Mouse (Mus musculus) mouse embryonic stem cell (cell line): ENCODE measurements around the gene Mindy4.

ENCODE experiments used
- in situ Hi-C, 2 experiments: fragments of 300-500 bp; cut with MboI; formaldehyde crosslinking; loops; 1 replicate in 1 of 2; 3 replicates in 1 of 2; pipeline ENCODE4 v1.14.3; 2019 to 2020; ENCODE audit warnings: low sequenced_read_pairs in 2 of 2, low pct_unique_long_range_greater_than_20kb in 1 of 2, mixed read lengths in 1 of 2; ENCODE audit not compliant: unreplicated experiment in 1 of 2

Gene Mindy4

GRCm38 (mm10) chr6:55346491-55346890 is 143.3 kb downstream of the Mindy4 start:
- in situ Hi-C loops = no loop called here

- in situ Hi-C loops = no loop called here
These were observed 144.8 kb downstream of the Mindy4 start for GRCm38 (mm10) chr6:55347711-55348571.

- in situ Hi-C loops = no loop called here
These were observed 146.0 kb downstream of the Mindy4 start for GRCm38 (mm10) chr6:55349231-55349630.

- in situ Hi-C loops = no loop called here
These were observed 147.3 kb downstream of the Mindy4 start for GRCm38 (mm10) chr6:55350383-55350952.

DNA sequence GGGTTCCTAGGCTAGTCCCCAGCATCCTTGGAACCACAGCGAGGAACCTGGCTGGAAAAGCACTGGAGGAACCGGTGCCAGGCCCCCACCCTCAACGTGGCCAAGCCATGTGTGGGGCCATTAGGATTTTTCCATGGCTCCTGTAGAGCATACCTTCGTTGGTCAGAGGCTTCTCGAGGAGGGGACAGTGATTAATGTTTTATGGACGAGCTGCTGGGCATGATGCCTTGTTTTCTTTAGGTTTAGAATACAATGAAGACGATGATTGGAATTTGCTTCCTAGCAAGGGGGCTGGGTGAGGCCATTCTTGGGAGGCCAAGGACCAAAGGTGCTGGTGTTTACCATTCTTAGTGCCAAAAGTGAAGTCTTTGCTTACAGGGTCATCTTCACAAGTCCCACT is 148.5 kb downstream of the Mindy4 start:
- in situ Hi-C loops = no loop called here

DNA sequence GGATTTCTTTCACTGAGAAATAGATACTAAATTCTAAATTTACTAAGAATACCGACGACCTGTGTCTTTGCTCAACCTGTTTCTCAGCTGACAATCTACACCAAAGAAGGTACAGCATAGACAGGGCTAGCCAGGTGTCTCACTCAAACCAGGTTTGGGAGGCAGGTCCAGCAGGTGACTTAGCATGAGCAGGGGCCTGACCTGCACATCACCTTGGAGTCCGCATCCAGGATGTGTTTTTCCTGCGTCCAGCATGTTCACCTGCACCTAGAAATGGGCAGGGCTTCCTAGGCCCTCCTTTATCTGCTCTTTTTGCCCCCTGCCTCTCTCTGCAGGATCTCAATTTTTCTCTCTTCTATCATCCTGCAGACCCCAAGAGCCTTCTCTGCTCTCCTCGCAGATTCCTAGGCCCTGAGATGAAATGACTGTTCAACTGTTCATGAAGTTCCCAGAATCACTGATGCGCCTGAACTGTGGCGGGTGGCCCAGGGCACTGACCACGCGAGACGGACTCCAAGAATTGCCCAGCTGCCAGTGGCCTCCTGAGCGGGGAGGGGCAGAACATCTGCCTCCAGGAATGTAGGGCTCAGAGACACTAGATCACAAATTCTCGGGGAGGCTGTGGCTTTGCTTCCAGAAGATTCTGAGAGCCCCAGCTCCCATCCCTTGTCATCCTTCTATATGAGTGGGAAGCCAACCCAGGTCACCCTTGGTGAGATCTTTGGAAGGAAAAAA is 150.7 kb downstream of the Mindy4 start:
- in situ Hi-C loops = no loop called here

DNA sequence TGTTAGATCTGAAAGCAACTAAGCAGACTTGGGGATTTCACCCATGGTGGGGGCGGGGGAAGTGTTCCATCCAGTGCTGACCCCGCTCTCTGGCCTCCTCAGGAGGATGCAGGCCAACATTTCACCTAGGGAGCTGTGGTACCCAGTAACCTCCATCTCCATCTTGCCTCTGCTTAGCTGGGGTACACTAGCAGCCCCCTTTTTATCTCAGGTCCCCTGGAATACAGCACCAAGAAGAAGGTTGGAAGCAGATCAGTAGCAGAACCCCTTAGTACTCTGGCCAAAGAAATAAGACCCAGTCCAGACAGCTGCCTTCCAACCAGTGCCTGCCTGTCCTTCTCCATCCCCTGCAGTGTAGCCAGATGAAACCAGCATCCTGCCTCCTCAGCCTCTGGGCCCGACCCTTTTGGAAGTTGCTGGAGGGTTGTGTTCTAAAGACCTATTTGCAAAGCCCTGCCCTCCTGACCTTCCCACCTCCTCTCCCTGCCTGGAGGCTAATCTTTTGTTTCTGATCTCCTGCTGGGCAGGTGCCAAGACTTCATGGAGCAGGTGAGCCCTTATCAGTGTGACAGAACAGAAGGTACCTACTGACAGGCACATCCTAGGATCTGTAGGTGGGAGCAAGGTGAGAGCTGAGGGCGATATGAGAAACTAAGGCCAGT is 151.4 kb downstream of the Mindy4 start:
- in situ Hi-C loops = no loop called here

GRCm38 (mm10) chr6:55355575-55355974 is 152.4 kb downstream of the Mindy4 start:
- in situ Hi-C loops = no loop called here

DNA sequence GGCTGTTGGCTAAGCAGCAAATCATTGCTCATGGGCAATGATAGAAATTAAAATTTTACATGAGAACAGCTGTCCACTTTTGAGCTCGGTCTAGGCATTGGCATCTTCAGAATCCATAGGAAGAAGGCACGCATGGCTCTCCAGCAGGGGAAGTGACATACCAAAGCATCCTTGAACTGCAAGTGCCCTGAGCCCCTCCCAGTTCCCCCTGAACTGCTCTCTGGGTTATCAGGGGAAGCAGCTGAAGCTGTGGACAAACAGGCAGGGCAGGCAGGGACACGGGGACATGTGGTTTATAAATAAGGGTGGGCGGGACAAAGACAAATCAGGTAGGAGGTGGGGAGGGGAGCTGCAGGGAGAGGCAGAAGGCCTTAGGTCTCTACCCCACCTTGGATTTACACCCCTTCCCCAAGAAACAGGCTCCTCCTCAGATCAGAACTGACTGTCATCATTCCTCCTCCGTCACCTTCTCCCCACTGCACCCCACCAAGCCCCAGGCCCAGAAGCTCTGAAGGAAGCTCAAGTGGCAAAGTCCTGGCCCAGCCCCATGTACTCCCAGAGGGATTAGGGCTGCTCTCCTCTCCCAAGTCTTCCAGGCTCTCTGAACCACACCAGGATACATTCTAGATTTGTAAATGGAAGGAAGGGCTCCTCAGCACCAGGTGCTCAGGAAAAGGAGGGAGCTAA is 153.0 kb downstream of the Mindy4 start:
- in situ Hi-C loops = no loop called here

DNA sequence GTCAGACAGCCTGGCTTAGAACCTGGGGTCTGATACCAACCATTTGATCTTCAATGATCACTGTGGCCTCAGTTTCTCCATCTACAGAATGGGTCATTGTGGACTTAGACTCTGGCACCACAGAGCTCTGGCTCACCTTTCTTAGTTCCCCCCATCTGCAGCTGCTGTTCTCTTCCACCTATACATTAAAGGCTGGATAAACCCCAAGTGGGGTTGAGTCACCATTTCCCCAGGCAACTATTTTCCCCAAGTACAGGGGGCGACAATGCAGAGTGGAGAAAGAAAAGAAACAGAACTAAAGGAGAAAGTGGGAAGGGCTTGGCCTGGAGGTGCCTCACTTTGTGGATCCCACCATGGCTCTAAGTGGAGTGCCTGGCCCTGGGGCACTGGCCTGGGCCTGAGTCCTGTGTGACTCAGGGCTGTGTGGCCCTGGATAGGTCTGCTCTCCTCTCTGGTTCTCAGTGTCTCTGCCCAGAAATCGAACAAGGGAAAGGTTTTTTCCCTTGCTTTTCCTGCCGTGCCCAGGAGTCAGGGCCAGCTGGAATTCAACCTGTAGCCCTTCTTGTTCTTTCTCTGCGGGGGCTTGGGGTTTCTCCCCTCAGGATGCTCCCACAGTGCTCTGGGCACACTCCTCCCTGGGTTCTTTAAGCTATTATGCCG is 153.9 kb downstream of the Mindy4 start:
- in situ Hi-C loops = no loop called here

- in situ Hi-C loops = no loop called here
These were observed 154.5 kb downstream of the Mindy4 start for GRCm38 (mm10) chr6:55357636-55358031.

DNA sequence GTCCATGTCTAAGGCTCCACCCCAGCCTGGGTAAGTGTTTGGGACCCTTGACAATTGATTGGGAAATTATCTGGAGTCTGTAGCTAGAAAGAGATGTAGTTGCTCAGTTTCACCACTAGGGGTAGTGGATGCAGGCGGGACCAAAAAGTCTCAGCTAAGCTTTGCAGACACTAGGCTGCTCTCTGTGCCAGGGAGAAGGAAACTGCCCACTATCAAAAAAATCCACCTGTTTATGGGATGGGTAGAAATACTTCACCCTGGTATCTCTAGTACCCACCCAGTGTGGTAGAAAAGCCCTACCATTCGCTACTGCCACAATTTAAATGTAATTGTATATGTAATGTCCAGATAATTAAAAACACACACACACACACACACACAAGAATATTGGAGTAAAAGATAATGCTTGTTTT is 155.6 kb downstream of the Mindy4 start:
- in situ Hi-C loops = no loop called here

DNA sequence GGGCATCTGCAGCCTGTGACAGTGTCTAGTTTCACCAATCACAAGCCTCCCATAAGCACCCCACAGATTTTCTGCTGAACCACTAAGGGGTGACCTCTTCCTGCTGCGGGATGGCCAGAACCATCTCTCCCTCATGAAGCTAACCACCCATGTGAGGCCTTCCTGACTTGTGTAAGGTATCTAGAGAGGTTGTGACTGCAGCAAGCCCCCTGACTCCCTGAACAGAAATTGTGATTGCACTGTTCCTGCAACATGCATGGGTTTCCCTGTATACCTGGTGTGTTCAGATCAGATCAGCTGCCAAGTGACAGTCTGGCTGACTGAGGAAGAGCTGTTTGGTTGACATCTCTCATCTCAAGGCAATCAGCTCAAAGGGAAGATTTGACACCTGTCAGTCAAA is 159.5 kb downstream of the Mindy4 start:
- in situ Hi-C loops = no loop called here

DNA sequence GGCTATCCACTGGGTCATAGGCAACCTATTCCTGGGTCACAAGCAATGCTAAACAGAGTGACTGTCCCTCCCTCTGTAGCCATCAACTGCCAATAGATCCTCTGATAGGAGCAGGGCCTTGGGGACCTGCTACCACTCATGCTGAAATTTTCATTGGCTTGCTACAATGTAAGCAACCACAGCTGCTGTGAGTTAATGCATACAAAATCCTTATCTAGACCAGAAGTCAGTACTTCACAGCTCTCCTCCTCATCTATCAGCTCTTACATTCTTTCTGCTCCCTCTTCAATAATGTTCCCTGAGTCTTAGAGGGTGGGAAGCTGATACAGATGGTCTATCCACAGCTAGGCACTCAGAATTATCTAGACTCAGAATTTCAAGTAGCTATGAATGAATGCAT is 163.9 kb downstream of the Mindy4 start:
- in situ Hi-C loops = no loop called here
